Mouse (Mus musculus): ENCODE measurements around the gene Asphd2. TPM values are rescaled to one million over a fixed set of nuclear protein-coding genes. Genes with fewer than 3 reads are reported as not detected.

The Asphd2 gene
- total and polyA plus RNA-seq, 2 experiments: not detected

DNA sequence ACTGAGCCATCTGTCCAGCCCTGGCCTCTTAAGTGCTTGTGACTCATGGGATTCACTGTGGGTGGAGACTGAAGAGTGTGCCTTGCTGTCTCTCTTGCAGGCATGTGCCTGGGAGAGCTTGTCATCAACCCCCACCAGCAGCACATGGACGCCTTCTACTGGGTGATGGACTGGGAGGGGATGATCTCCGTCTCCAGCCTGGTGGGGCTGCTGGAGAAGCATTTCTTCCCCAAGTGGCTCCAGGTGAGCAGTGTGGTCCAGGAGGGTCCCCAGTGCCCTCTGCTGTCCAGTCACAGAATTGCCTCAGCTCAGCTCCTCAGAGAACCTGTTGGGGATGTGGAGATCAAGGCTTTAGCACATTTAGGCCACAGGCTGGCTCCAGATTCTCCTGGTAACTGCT is 59.2 kb downstream of the Asphd2 start:
- WGBS: 58% methylated on average over 2 of the region's 2 CpGs
- no peak overlapping the region for H3K27ac ChIP-seq (replicated peaks; ENCODE audit: insufficient read depth, low read depth, low read length)
- no peaks in the 10 kb centered on the region for H3K79me2 ChIP-seq (ENCODE audit: control insufficient read depth, insufficient read depth, low read length)
- no peaks in the 10 kb centered on the region for H3K27me3 ChIP-seq (ENCODE audit: control insufficient read depth, insufficient read depth, low read length)
- peaks cover 26% of the 10 kb centered on the region for H3K36me3 ChIP-seq (ENCODE audit: control insufficient read depth, insufficient read depth, low read length)
- H3K9ac ChIP-seq (ENCODE audit: low read depth, low read length): no peak overlapping the region
- DNase-seq (ENCODE audit: extremely low read depth, low read depth, low spot score): no peak
- TF ChIP-seq CTCF (IDR thresholded peaks at IDR 0.05; ENCODE audit: low read depth, low read length) (peak; percentile 87), POLR2A (IDR thresholded peaks at IDR 0.05; ENCODE audit: extremely low read depth, insufficient read depth, low read length) (no peak)
- H3K4me1 ChIP-seq (ENCODE audit: control insufficient read depth, insufficient read depth, low read length): no peaks in the 10 kb centered on the region
- H3K4me3 ChIP-seq (ENCODE audit: insufficient read depth, low read depth, low read length): no peak overlapping the region

Other genes with a start within 250 kb of the Asphd2 start
- gene Cryba4, start 142.3 kb downstream of the Asphd2 start, total RNA-seq (2014; rRNA removed): 0.27 and 0.37 TPM in 2 replicates
- 0.17 and 0.52 TPM in 2 replicates for gene Cryba4, start 142.3 kb downstream of the Asphd2 start, polyA plus RNA-seq (2012; rRNA removed)
- gene Crybb1, start 139.1 kb downstream of the Asphd2 start, total RNA-seq (2014; rRNA removed): not detected in 2 replicates
- gene Crybb1, start 139.1 kb downstream of the Asphd2 start, polyA plus RNA-seq (2012; rRNA removed): not detected in 2 replicates
- gene Tpst2, start 118.2 kb downstream of the Asphd2 start, total RNA-seq (2014; rRNA removed): 27.7 and 38.9 TPM in 2 replicates
- gene Tpst2, start 118.2 kb downstream of the Asphd2 start, polyA plus RNA-seq (2012; rRNA removed): 30.2 and 35.7 TPM in 2 replicates
- 7.7 and 9.7 TPM in 2 replicates for gene Tfip11, start 68.5 kb downstream of the Asphd2 start, total RNA-seq (2014; rRNA removed)
- 18.6 and 19.1 TPM in 2 replicates for gene Tfip11, start 68.5 kb downstream of the Asphd2 start, polyA plus RNA-seq (2012; rRNA removed)
- 12.3 and 19.3 TPM in 2 replicates for gene Srrd, start 51.8 kb downstream of the Asphd2 start, total RNA-seq (2014; rRNA removed)
- 26.3 and 30.0 TPM in 2 replicates for gene Srrd, start 51.8 kb downstream of the Asphd2 start, polyA plus RNA-seq (2012; rRNA removed)
- gene Hps4, start 51.8 kb downstream of the Asphd2 start, total RNA-seq (2014; rRNA removed): 12.3 and 17.5 TPM in 2 replicates
- 19.0 and 30.9 TPM in 2 replicates for gene Hps4, start 51.8 kb downstream of the Asphd2 start, polyA plus RNA-seq (2012; rRNA removed)
- gene Gm6583, start 38.8 kb downstream of the Asphd2 start, total RNA-seq (2014; rRNA removed): 0.09 TPM in 1 of 2 replicates, not detected in the other
- gene Gm6583, start 38.8 kb downstream of the Asphd2 start, polyA plus RNA-seq (2012; rRNA removed): not detected in 2 replicates
- gene Gm6588, start 54.6 kb upstream of the Asphd2 start, total RNA-seq (2014; rRNA removed): not detected in 2 replicates
- gene Gm6588, start 54.6 kb upstream of the Asphd2 start, polyA plus RNA-seq (2012; rRNA removed): not detected in 2 replicates
- gene Sez6l, start 182.3 kb upstream of the Asphd2 start, total RNA-seq (2014; rRNA removed): under 0.01 TPM in 1 of 2 replicates, not detected in the other
- gene Sez6l, start 182.3 kb upstream of the Asphd2 start, polyA plus RNA-seq (2012; rRNA removed): not detected in 2 replicates